Mouse (Mus musculus) kidney, postnatal 25 days (tissue): ENCODE data around the gene Bcl2.

ENCODE experiments used
- DNase-seq, 2 experiments: peaks; one replicate each; pipeline ENCODE4 v3.0.0; 2021; ENCODE audit warnings: mixed read lengths in 2 of 2

Gene Bcl2

GRCm38 (mm10) chr1:106664978-106665377 lies 49.1 kb downstream of the Bcl2 start:
- DNase-seq = no peak

GRCm38 (mm10) chr1:106662486-106662885 lies 51.6 kb downstream of the Bcl2 start:
- DNase-seq = no peak

- no peak for DNase-seq
These were observed 55.7 kb downstream of the Bcl2 start for GRCm38 (mm10) chr1:106658293-106658847.

- no peak for DNase-seq
These were observed 57.8 kb downstream of the Bcl2 start for GRCm38 (mm10) chr1:106656207-106656738.

- DNase-seq = no peak
These were observed 59.8 kb downstream of the Bcl2 start for GRCm38 (mm10) chr1:106654254-106654653.

- DNase-seq = no peak
These were observed 60.6 kb downstream of the Bcl2 start for GRCm38 (mm10) chr1:106653441-106653860.

- DNase-seq = no peak
These were observed 62.9 kb downstream of the Bcl2 start for GRCm38 (mm10) chr1:106651211-106651610.

- no peak for DNase-seq
These were observed 63.6 kb downstream of the Bcl2 start for GRCm38 (mm10) chr1:106650427-106650826.

- DNase-seq = no peak
These were observed 66.7 kb downstream of the Bcl2 start for GRCm38 (mm10) chr1:106647336-106647735.

GRCm38 (mm10) chr1:106644566-106644965 lies 69.5 kb downstream of the Bcl2 start:
- no peak for DNase-seq

- DNase-seq = no peak
These were observed 70.5 kb downstream of the Bcl2 start for GRCm38 (mm10) chr1:106643527-106643926.

- no peak for DNase-seq
These were observed 73.5 kb downstream of the Bcl2 start for GRCm38 (mm10) chr1:106640577-106640976.

- no peak for DNase-seq
These were observed 76.4 kb downstream of the Bcl2 start for GRCm38 (mm10) chr1:106637705-106638104.

- DNase-seq = no peak
These were observed 77.4 kb downstream of the Bcl2 start for GRCm38 (mm10) chr1:106636714-106637113.

GRCm38 (mm10) chr1:106633207-106633606 lies 80.9 kb downstream of the Bcl2 start:
- no peak for DNase-seq

GRCm38 (mm10) chr1:106631869-106632463 lies 82.1 kb downstream of the Bcl2 start:
- no peak for DNase-seq

GRCm38 (mm10) chr1:106630973-106631372 lies 83.1 kb downstream of the Bcl2 start:
- DNase-seq = no peak

- DNase-seq = peak; percentile 78 to 83
These were observed 84.0 kb downstream of the Bcl2 start for GRCm38 (mm10) chr1:106629931-106630682.

- peak; percentile 62 to 71 for DNase-seq
These were observed 84.6 kb downstream of the Bcl2 start for GRCm38 (mm10) chr1:106629470-106629830.

- DNase-seq = peak; percentile 44 to 58
These were observed 85.2 kb downstream of the Bcl2 start for GRCm38 (mm10) chr1:106628718-106629469.

GRCm38 (mm10) chr1:106628279-106628678 lies 85.8 kb downstream of the Bcl2 start:
- no peak for DNase-seq

- DNase-seq = no peak
These were observed 86.8 kb downstream of the Bcl2 start for GRCm38 (mm10) chr1:106627241-106627640.
